In the genomic region with DNA sequence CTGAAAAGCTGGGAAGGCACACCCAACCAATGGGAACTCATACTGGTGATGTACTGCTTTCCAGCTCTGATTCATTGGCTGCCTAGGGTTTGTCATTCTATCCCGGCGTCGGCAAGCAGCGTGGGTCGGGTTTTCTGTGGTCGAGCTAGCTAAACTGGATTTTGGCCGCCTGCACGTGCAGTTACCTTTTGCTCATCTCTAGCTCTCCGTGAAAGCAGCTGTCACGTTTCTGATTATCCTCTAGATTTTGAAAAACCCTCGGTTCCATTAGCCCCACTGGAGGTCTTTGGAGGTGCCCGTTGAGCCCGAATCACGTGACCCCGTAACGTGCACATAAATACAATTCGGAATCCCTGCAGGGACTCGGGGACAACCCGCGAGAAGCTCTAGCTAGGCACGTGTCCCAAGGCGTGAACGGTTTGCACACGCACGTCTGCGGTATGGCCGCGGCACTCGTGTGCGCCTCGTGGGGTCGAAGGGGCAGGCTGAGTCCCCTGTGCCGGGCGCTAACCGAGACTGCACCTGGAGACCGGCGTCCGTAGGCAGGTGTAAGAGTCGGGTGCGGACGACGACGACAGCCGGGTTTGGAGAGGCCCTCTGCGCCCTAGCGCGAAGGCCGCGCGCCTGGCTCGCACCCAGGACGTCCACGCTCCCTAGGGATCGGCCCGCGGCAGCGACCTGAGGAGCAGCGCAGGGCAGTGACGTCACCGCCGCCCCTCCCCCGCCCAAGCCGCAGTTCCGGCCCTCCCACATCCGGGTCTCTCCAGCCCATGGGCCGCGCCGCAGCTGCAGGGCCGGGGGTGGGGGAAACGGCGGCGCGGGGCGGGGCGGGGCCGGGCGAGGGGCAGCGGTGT, we compare ENCODE assay signal across 8 mouse cellular contexts. TPM values are rescaled to one million over a fixed set of nuclear protein-coding genes. Genes with fewer than 3 reads are reported as not detected.
DNase-seq lines count a peak whose midpoint lies in the region; ATAC-seq lines count a peak whose summit lies in the region.

No protein-coding gene starts in this region.

- no peaks in the 10 kb centered on the region for H3K36me3 ChIP-seq in embryonic facial prominence, embryonic 11.5 days (replicated peaks; ENCODE audit: control insufficient read depth, insufficient read depth, low read depth, low read length)
- H3K36me3 ChIP-seq in limb, embryonic 11.5 days (ENCODE audit: control insufficient read depth, insufficient read depth, low read length): no peaks in the 10 kb centered on the region
- no peaks in the 10 kb centered on the region for H3K36me3 ChIP-seq in midbrain, embryonic 14.5 days (ENCODE audit: control insufficient read depth, insufficient read depth, low read length)

- no peaks in the 10 kb centered on the region for H3K27me3 ChIP-seq in embryonic facial prominence, embryonic 11.5 days (ENCODE audit: control insufficient read depth, insufficient read depth, low read length)
- H3K27me3 ChIP-seq in limb, embryonic 11.5 days (ENCODE audit: control insufficient read depth, insufficient read depth, low read length): no peaks in the 10 kb centered on the region
- no peaks in the 10 kb centered on the region for H3K27me3 ChIP-seq in midbrain, embryonic 14.5 days (ENCODE audit: control insufficient read depth, insufficient read depth, low read length)

- DNase-seq in 3134 (ENCODE audit: extremely low read depth, insufficient read length, low spot score): peak; percentile 94
- DNase-seq in adrenal gland, postnatal 14 days: peak; percentile 98
- peak; percentile 89 for DNase-seq in embryonic facial prominence, embryonic 11.5 days (ENCODE audit: low spot score)
- DNase-seq in heart, adult 11 months: peak; percentile 100
- peak; percentile 92 for DNase-seq in kidney, adult 18-20 months
- peak; percentile 96 for DNase-seq in limb, embryonic 11.5 days (ENCODE audit: low spot score)
- peak; percentile 98 for DNase-seq in midbrain, embryonic 14.5 days
- DNase-seq in spleen, adult 18-20 months: peak; percentile 90 to 92

- under 1% methylated on average over 59 of the region's 78 CpGs for WGBS in embryonic facial prominence, embryonic 11.5 days
- 0% methylated on average over 59 of the region's 78 CpGs for WGBS in limb, embryonic 11.5 days
- WGBS in midbrain, embryonic 14.5 days: under 1% methylated on average over 69 of the region's 78 CpGs

- peak overlapping the region; percentile 52 for H3K4me2 ChIP-seq in embryonic facial prominence, embryonic 11.5 days (ENCODE audit: low read depth, low read length)
- peak overlapping the region; percentile 65 for H3K4me2 ChIP-seq in limb, embryonic 11.5 days (ENCODE audit: low read depth, severe bottlenecking)
- peak overlapping the region; percentile 67 for H3K4me2 ChIP-seq in midbrain, embryonic 14.5 days (ENCODE audit: low read length)

- peak overlapping the region; percentile 98 for H3K9ac ChIP-seq in embryonic facial prominence, embryonic 11.5 days (replicated peaks; ENCODE audit: low read length)
- H3K9ac ChIP-seq in limb, embryonic 11.5 days (ENCODE audit: low read length): peak overlapping the region; percentile 92
- peak overlapping the region; percentile 99 for H3K9ac ChIP-seq in midbrain, embryonic 14.5 days (replicated peaks; ENCODE audit: low read length)

- peak overlapping the region; percentile 96 for H3K27ac ChIP-seq in embryonic facial prominence, embryonic 11.5 days (replicated peaks; ENCODE audit: low read depth, low read length)
- peak overlapping the region; percentile 88 for H3K27ac ChIP-seq in limb, embryonic 11.5 days (replicated peaks; ENCODE audit: low read depth, low read length)
- peak overlapping the region; percentile 99 for H3K27ac ChIP-seq in midbrain, embryonic 14.5 days (replicated peaks; ENCODE audit: low read depth, low read length)

- no peaks in the 10 kb centered on the region for H3K4me1 ChIP-seq in embryonic facial prominence, embryonic 11.5 days (ENCODE audit: control insufficient read depth, insufficient read depth, low read length)
- peaks cover 5% of the 10 kb centered on the region; the same call in 1 of the 2 replicates for H3K4me1 ChIP-seq in limb, embryonic 11.5 days (ENCODE audit: control insufficient read depth, insufficient read depth, low read length)
- H3K4me1 ChIP-seq in midbrain, embryonic 14.5 days (ENCODE audit: control insufficient read depth, insufficient read depth, low read length): peaks cover 27% of the 10 kb centered on the region

- peak; percentile 94 for ATAC-seq in embryonic facial prominence, embryonic 11.5 days (replicated peaks; ENCODE audit: insufficient number of reproducible peaks, low FRiP score, low TSS enrichment, low read depth)
- peak; percentile 92 for ATAC-seq in limb, embryonic 11.5 days (ENCODE audit: insufficient number of reproducible peaks, low FRiP score, low TSS enrichment, low read depth)
- ATAC-seq in midbrain, embryonic 14.5 days (ENCODE audit: low FRiP score, low TSS enrichment): peak; percentile 95

- peak overlapping the region; percentile 96 for H3K4me3 ChIP-seq in embryonic facial prominence, embryonic 11.5 days (ENCODE audit: low read depth, low read length)
- H3K4me3 ChIP-seq in limb, embryonic 11.5 days (ENCODE audit: low read depth, low read length): peak overlapping the region; percentile 72
- peak overlapping the region; percentile 89 for H3K4me3 ChIP-seq in midbrain, embryonic 14.5 days (replicated peaks; ENCODE audit: low read depth, low read length)

- no peaks in the 10 kb centered on the region for H3K9me3 ChIP-seq in embryonic facial prominence, embryonic 11.5 days (replicated peaks; ENCODE audit: control insufficient read depth, low read length)
- no peaks in the 10 kb centered on the region for H3K9me3 ChIP-seq in limb, embryonic 11.5 days (ENCODE audit: control insufficient read depth, low read length)
- no peaks in the 10 kb centered on the region for H3K9me3 ChIP-seq in midbrain, embryonic 14.5 days (ENCODE audit: control insufficient read depth, low read length)

RNA-seq across cellular contexts. Expression of a gene that starts 3.3 kb away (rescaled TPM):
- 244 and 247 TPM in 2 replicates for total RNA-seq in adrenal gland, postnatal 14 days (2021)
- polyA plus RNA-seq in embryonic facial prominence, embryonic 11.5 days (2014; fragmentation: Nextera tagmentation; extraction: Ambion mirVana): 68.3 and 74.6 TPM in 2 replicates
- 63.4 and 69.1 TPM in 2 replicates for polyA plus RNA-seq in limb, embryonic 11.5 days (2014; fragmentation: Nextera tagmentation; extraction: Ambion mirVana)
- polyA plus RNA-seq in midbrain, embryonic 14.5 days (2014; fragmentation: Nextera tagmentation; extraction: Ambion mirVana): 92.8 and 108 TPM in 2 replicates

Comparison
In these comparisons a context has a peak if more than half of its experiments do, and no peak if none do; other contexts are left out.
1. Peak in every context shown above with its lines: DNase-seq, ATAC-seq, H3K4me3 ChIP-seq and H3K27ac ChIP-seq.